Mouse (Mus musculus) spleen, adult 2 months (tissue): ENCODE measurements around the gene Sdad1.

Experiments
- CTCF ChIP-seq: fragments of 200-500 bp; IDR thresholded peaks from 2 replicates; pipeline ENCODE4 v1.5.1; 2011; ENCODE audit warnings: mild to moderate bottlenecking, inconsistent platforms; ENCODE audit not compliant: insufficient read depth, insufficient read length, insufficient replicate concordance; ENCODE audit errors: extremely low read depth
- POLR2A ChIP-seq: fragments of 200-500 bp; IDR thresholded peaks from 2 replicates; pipeline ENCODE4 v1.6.1; 2011; ENCODE audit warnings: low read depth, low read length, inconsistent platforms

DNA sequence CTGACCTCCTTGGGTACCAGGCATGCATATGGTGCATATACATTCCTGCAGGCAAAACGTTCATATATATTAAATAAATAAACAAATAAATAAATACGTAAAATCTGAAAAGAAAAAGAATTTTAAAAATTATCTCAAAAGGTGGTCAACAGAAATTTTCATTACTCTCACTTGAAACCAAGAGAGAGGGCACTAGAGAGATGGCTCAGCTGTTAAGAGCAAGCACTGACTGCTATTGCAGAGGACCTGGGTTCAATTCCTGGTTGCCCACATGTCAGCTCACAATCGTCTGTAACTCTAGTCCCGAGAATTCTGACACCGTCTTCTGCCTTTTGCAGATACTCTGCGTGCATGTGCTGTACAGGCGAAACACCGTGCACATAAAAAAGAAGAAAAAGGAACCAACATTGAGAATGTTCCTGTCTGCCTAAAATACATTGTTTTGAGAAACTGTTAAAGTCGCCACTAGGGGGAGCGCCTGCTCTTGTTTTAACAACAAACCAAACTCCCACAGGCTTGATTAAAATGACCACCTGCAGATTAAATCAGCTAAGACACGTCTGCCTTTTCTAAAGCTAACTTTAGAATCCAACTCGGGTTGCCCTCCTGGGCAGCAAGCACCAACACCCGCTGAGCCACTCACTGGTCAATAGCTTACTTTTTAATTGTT, 1.9 kb upstream of the Sdad1 start:
- TF ChIP-seq CTCF = peak; percentile 32; the same call in 1 of the 2 replicates
- TF ChIP-seq POLR2A = no peak
